Mouse (Mus musculus) E14TG2a.4 (cell line): Measurements from ENCODE around the gene Polr2g.
A peak's percentile ranks its signal among the peaks of the same experiment; 100 is the strongest.

Source experiments
- H3K27me3 ChIP-seq: 2 replicates; pipeline ENCODE4 v1.6.1; 2014; ENCODE audit warnings: low read length, control low read depth; ENCODE audit not compliant: insufficient read depth
- H3K36me3 ChIP-seq: 2 replicates; pipeline ENCODE4 v1.6.1; 2014; ENCODE audit warnings: low read length, control low read depth; ENCODE audit not compliant: insufficient read depth
- H3K4me1 ChIP-seq: replicated peaks from 2 replicates; pipeline ENCODE4 v1.6.1; 2014; ENCODE audit warnings: low read depth, low read length, control low read depth
- H3K4me3 ChIP-seq: replicated peaks from 2 replicates; pipeline ENCODE4 v1.5.1; 2014; ENCODE audit warnings: mild to moderate bottlenecking, low read length
- H3K9me3 ChIP-seq: 2 replicates; pipeline ENCODE4 v1.6.1; 2014; ENCODE audit warnings: low read length, control low read depth
- CTCF ChIP-seq: conservative IDR thresholded peaks from 2 replicates; pipeline ENCODE4 v1.5.1; 2014; ENCODE audit warnings: low read length
- NANOG ChIP-seq: IDR thresholded peaks from 2 replicates; pipeline ENCODE4 v1.6.1; 2014; ENCODE audit warnings: borderline replicate concordance, low read length, mixed read lengths
- POU5F1 ChIP-seq: IDR thresholded peaks from 2 replicates; pipeline ENCODE4 v1.6.1; 2014; ENCODE audit warnings: low read length, borderline replicate concordance

The Polr2g gene

DNA sequence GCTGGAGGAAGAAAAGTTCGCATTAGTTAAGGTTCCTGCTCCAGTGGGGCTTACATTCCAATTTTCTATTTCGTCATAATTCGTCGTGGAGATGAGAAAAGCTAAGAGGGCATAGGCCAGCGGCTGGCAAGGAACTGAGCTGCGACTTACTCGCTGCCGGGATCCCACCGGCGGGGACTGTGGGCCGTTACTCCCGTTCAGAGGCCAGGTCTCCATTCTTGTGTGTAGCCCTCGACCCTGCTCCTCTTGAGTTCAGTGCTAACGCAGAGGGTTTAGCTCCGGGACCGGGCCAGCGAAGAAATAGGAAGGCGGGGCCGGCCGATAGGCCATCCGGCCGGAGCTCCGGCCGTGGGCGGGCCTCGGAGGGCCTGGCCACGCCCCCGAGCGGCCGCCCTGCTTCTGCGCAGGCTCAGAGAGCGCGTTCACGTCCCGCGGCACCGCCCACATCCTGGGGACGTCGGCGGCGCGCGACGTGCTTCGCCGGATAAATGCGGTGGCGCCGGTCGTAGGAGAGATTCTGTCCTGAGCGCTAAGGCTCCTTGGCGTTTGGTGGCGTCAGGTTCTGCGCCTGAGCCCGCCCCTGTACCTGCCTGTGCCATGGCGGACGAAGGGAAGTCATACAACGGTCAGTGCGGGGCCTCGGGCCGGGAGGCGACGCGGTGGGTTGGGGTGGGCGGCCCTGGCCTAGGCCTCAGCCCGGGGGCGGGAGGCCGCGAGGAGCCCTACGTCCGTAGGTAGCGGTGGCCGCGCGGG, 41.6 kb downstream of the Polr2g start, which contains the start of gene Nxf1:
Gene Nxf1 (plus strand): TSS at position 439 of the 753 bp plus-strand sequence.
- TF ChIP-seq NANOG, result no peak
- no peak for TF ChIP-seq CTCF
- no peak for TF ChIP-seq POU5F1
- H3K4me3 ChIP-seq, result peak within 1 kb of the TSS; percentile 97
- H3K27me3 ChIP-seq, result no peaks in the 10 kb centered on the region
- H3K36me3 ChIP-seq, result peaks cover 48% of the 10 kb centered on the region
- peaks cover 47% of the 10 kb centered on the region for H3K4me1 ChIP-seq
- H3K9me3 ChIP-seq, result no peaks in the 10 kb centered on the region

DNA sequence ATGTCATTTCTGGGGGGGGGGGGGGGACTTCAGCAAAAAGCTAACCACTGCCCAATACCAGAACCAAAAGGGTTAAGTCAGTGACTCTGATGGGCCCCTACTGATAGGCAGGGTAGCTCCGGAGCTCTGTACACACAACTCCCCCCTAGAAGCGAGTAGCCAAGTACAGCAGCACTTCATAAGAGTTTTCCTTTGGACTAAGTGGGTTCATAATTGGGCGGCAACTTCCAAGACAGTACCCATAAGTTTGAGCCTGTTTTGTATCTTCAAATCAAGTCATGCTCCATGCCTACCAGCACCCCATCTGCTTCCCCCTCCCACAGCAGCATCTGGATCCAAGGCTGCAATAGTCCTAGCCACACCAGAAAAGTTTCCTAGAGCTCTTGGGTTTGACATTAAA, 42.7 kb downstream of the Polr2g start:
- H3K27me3 ChIP-seq, result no peaks in the 10 kb centered on the region
- H3K4me3 ChIP-seq, result peak overlapping the region; percentile 97
- H3K9me3 ChIP-seq, result no peaks in the 10 kb centered on the region
- H3K4me1 ChIP-seq, result peaks cover 42% of the 10 kb centered on the region
- TF ChIP-seq CTCF (no peak), POU5F1 (no peak), NANOG (no peak)
- H3K36me3 ChIP-seq, result peaks cover 53% of the 10 kb centered on the region

DNA sequence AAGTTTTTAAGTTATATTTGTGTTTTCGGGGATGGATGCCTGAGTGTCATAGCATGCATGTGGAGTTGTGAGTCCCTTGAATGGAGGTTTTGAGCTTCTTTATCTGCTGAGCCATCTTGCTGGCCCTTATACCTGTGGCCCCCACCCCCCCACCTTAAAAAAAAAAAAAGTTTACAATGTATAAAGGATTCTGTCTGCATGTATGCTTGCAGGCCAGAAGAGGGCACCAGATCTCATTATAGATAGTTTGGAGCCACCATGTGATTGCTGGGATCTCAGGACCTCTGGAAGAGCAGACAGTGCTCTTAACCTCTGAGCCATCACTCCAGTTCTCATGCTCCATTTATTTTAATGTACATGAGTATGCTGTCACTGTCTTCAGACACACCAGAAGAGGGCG, 51.0 kb downstream of the Polr2g start:
- no peaks in the 10 kb centered on the region for H3K9me3 ChIP-seq
- no peak overlapping the region for H3K4me3 ChIP-seq
- H3K27me3 ChIP-seq, result no peaks in the 10 kb centered on the region
- peaks cover 14% of the 10 kb centered on the region for H3K4me1 ChIP-seq
- TF ChIP-seq POU5F1 (no peak), CTCF (peak; percentile 33)
- peaks cover 95% of the 10 kb centered on the region for H3K36me3 ChIP-seq

DNA sequence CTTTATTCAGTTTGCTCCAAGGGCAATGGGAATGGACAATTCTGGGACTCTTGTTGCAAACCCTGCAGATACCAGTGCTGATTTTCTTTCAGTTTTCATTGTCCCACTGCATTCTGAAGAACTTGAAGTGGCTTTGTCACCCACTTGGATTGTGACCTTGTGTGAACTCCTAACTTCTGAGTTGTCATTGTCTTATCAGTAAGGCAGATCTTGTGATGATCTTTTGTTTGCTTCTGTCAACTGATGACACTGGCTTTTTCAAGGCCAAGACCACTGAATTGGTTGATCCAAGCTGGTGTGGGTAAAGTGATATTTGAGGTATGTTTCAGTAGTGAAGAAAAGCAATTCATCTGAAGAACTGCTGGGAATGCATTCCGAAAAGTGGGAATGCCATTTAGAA, 53.0 kb downstream of the Polr2g start:
- TF ChIP-seq POU5F1 (no peak), NANOG (no peak), CTCF (no peak)
- Histone ChIP-seq H3K4me3 (no peak overlapping the region), H3K4me1 (peaks cover 23% of the 10 kb centered on the region), H3K9me3 (no peaks in the 10 kb centered on the region), H3K27me3 (no peaks in the 10 kb centered on the region), H3K36me3 (peaks cover 83% of the 10 kb centered on the region)
